Mouse (Mus musculus) splenic B cell, adult 2 months (primary cell): ENCODE measurements around the gene Fam104a.

ENCODE experiments used
- DNase-seq: peaks from one replicate; pipeline ENCODE4 v3.0.0-alpha.2; 2011; ENCODE audit warnings: low read depth, low spot score
- H3K27me3 ChIP-seq: 2 replicates; pipeline ENCODE4 v1.6.1; 2012; ENCODE audit warnings: mild to moderate bottlenecking, low read length, moderate library complexity, mixed read lengths; ENCODE audit not compliant: control insufficient read depth, poor library complexity, insufficient read depth, severe bottlenecking
- H3K36me3 ChIP-seq: 2 replicates; pipeline ENCODE4 v1.6.1; 2012; ENCODE audit warnings: mild to moderate bottlenecking, low read length, moderate library complexity, mixed read lengths; ENCODE audit not compliant: control insufficient read depth, poor library complexity, insufficient read depth, severe bottlenecking

Gene Fam104a

GRCm38 (mm10) chr11:113710257-113710777 lies 26.4 kb upstream of the Fam104a start:
- Histone ChIP-seq H3K27me3 (no peaks in the 10 kb centered on the region), H3K36me3 (no peaks in the 10 kb centered on the region)
- DNase-seq = no peak

- Histone ChIP-seq H3K27me3 (no peaks in the 10 kb centered on the region), H3K36me3 (no peaks in the 10 kb centered on the region)
- no peak for DNase-seq
Measured at GRCm38 (mm10) chr11:113709731-113710256, 25.8 kb upstream of the Fam104a start, which contains the start of gene Cpsf4l. Gene Cpsf4l (minus strand): TSS chr11:113710017.

GRCm38 (mm10) chr11:113709272-113709671 lies 25.3 kb upstream of the Fam104a start:
- H3K36me3 ChIP-seq = no peaks in the 10 kb centered on the region
- no peak for DNase-seq
- no peaks in the 10 kb centered on the region for H3K27me3 ChIP-seq

- H3K36me3 ChIP-seq = no peaks in the 10 kb centered on the region
- H3K27me3 ChIP-seq = no peaks in the 10 kb centered on the region
- DNase-seq = no peak
Measured at GRCm38 (mm10) chr11:113708629-113709213, 24.8 kb upstream of the Fam104a start.

GRCm38 (mm10) chr11:113705966-113706652 lies 22.2 kb upstream of the Fam104a start:
- Histone ChIP-seq H3K36me3 (no peaks in the 10 kb centered on the region), H3K27me3 (no peaks in the 10 kb centered on the region)
- no peak for DNase-seq

GRCm38 (mm10) chr11:113703758-113704157 lies 19.8 kb upstream of the Fam104a start:
- Histone ChIP-seq H3K27me3 (no peaks in the 10 kb centered on the region), H3K36me3 (no peaks in the 10 kb centered on the region)
- DNase-seq = peak; percentile 82

GRCm38 (mm10) chr11:113699643-113700042 lies 15.7 kb upstream of the Fam104a start:
- DNase-seq = no peak
- no peaks in the 10 kb centered on the region for H3K27me3 ChIP-seq

GRCm38 (mm10) chr11:113698013-113698545 lies 14.1 kb upstream of the Fam104a start:
- peaks cover 5% of the 10 kb centered on the region; the same call in 1 of the 2 replicates for H3K36me3 ChIP-seq
- no peaks in the 10 kb centered on the region for H3K27me3 ChIP-seq
- no peak for DNase-seq

More at GRCm38 (mm10) chr11:113699643-113700042, 15.7 kb upstream of the Fam104a start:
- peaks cover 5% of the 10 kb centered on the region; the same call in 1 of the 2 replicates for H3K36me3 ChIP-seq

GRCm38 (mm10) chr11:113697571-113697970 lies 13.6 kb upstream of the Fam104a start:
- no peak for DNase-seq
- Histone ChIP-seq H3K36me3 (peaks cover 7% of the 10 kb centered on the region), H3K27me3 (no peaks in the 10 kb centered on the region)

- Histone ChIP-seq H3K27me3 (no peaks in the 10 kb centered on the region), H3K36me3 (peaks cover 5% of the 10 kb centered on the region)
- DNase-seq = peak; percentile 49
Measured at GRCm38 (mm10) chr11:113691851-113692250, 7.9 kb upstream of the Fam104a start.

- DNase-seq = no peak
- Histone ChIP-seq H3K27me3 (no peaks in the 10 kb centered on the region), H3K36me3 (peaks cover 4% of the 10 kb centered on the region)
Measured at GRCm38 (mm10) chr11:113691318-113691717, 7.4 kb upstream of the Fam104a start.

GRCm38 (mm10) chr11:113690506-113690905 lies 6.6 kb upstream of the Fam104a start:
- peaks cover 3% of the 10 kb centered on the region for H3K36me3 ChIP-seq
- DNase-seq = no peak
- no peaks in the 10 kb centered on the region for H3K27me3 ChIP-seq

- H3K27me3 ChIP-seq = no peaks in the 10 kb centered on the region
- no peaks in the 10 kb centered on the region for H3K36me3 ChIP-seq
- DNase-seq = no peak
Measured at GRCm38 (mm10) chr11:113687031-113687430, 3.1 kb upstream of the Fam104a start.

GRCm38 (mm10) chr11:113684707-113685426 lies 912 bp upstream of the Fam104a start:
- DNase-seq = no peak
- no peaks in the 10 kb centered on the region for H3K27me3 ChIP-seq
- H3K36me3 ChIP-seq = no peaks in the 10 kb centered on the region
